Mouse (Mus musculus): ENCODE results near the gene Zfp1. TPM values are rescaled to one million over a fixed set of nuclear protein-coding genes. Genes with fewer than 3 reads are reported as not detected.

Gene Zfp1
- 8.3 and 9.2 TPM in 2 replicates for polyA plus RNA-seq (2015; fragmentation: Nextera tagmentation; extraction: Ambion mirVana)

GRCm38 (mm10) chr8:111643264-111644141 lies at the start of gene Zfp1:
TSS of gene Zfp1 (plus strand) at chr8:111643401.

GRCm38 (mm10) chr8:111630105-111630521 lies 13.1 kb upstream of the Zfp1 start, which contains the start of gene Ldhd:
TSS of gene Ldhd (minus strand) at chr8:111630374.

DNA sequence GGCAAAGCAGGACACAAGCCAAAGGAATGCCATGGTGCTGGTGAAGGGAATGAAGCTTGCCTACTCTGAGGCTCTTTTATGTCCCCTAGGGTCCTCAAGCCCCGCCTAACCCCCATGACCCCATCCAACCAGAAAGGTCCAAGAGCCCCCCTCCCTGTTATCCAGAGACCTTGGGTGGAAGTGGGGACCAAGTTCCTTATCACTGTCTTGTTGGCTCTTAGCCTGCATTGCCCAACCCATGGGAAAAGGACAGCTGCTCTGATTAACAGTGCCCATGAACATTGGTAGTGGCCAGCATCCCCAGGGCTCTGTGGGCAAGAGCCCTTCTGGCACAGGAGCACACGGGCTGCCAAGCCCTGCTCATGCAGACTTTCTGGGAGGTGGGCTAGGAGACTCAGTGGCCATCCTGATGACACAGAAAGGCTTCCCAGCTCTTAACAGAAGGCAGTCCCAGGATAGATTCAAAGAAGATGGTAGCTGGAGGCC lies 47.8 kb downstream of the Zfp1 start, which contains the start of gene Ctrb1:
Ctrb1 (minus strand) TSS at position 51 of the 486 bp plus-strand sequence.

Small RNAs within 50 kb of the gene (microRNA-seq; reads per million reads assigned to microRNA genes)
- not detected for gene Mir7076

Other genes starting within 250 kb of the Zfp1 start
- 18.1 and 21.5 TPM in 2 replicates for gene Fa2h, start 249.6 kb upstream of the Zfp1 start, polyA plus RNA-seq (2015; fragmentation: Nextera tagmentation; extraction: Ambion mirVana)
- gene Wdr59, start 121.3 kb upstream of the Zfp1 start, polyA plus RNA-seq (2015; fragmentation: Nextera tagmentation; extraction: Ambion mirVana), result 2.2 and 2.5 TPM in 2 replicates
- gene Znrf1, start 107.3 kb upstream of the Zfp1 start, polyA plus RNA-seq (2015; fragmentation: Nextera tagmentation; extraction: Ambion mirVana), result 28.9 and 30.0 TPM in 2 replicates
- gene Ldhd, start 13.0 kb upstream of the Zfp1 start, polyA plus RNA-seq (2015; fragmentation: Nextera tagmentation; extraction: Ambion mirVana), result 1.1 and 1.4 TPM in 2 replicates
- not detected in 2 replicates for gene Ctrb1, start 47.6 kb downstream of the Zfp1 start, polyA plus RNA-seq (2015; fragmentation: Nextera tagmentation; extraction: Ambion mirVana)
- gene Bcar1, start 100.4 kb downstream of the Zfp1 start, polyA plus RNA-seq (2015; fragmentation: Nextera tagmentation; extraction: Ambion mirVana), result 28.3 and 28.6 TPM in 2 replicates
- 90.4 and 109 TPM in 2 replicates for gene Cfdp1, start 210.9 kb downstream of the Zfp1 start, polyA plus RNA-seq (2015; fragmentation: Nextera tagmentation; extraction: Ambion mirVana)
- gene Tmem170, start 233.3 kb downstream of the Zfp1 start, polyA plus RNA-seq (2015; fragmentation: Nextera tagmentation; extraction: Ambion mirVana), result 6.9 and 8.2 TPM in 2 replicates